Mouse (Mus musculus): ENCODE results near the gene Lrp4. TPM values are rescaled to one million over a fixed set of nuclear protein-coding genes. Genes with fewer than 3 reads are reported as not detected.

Gene Lrp4
- polyA plus RNA-seq, 1 experiment from 2014 or later: 3.5 TPM

- no peak overlapping the region for H3K27ac ChIP-seq (replicated peaks in 1 of 2; ENCODE audit: control insufficient read depth in 1 of 2, insufficient read depth in 1 of 2, low read depth in 2 of 2, low read length in 2 of 2)
- no peaks in the 10 kb centered on the region for H3K9me3 ChIP-seq (ENCODE audit: control insufficient read depth, low read length)
- no peaks in the 10 kb centered on the region for H3K27me3 ChIP-seq (ENCODE audit: control insufficient read depth, insufficient read depth, low read length)
- no peaks in the 10 kb centered on the region for H3K36me3 ChIP-seq (ENCODE audit: control insufficient read depth, insufficient read depth, low read length)
- 84% methylated on average over 9 of the region's 9 CpGs for WGBS
- H3K4me1 ChIP-seq (ENCODE audit: control insufficient read depth in 2 of 2, insufficient read depth in 2 of 2, low read length in 2 of 2): peaks cover 6 to 15% of the 10 kb centered on the region in 2 experiments; a peak in 3 of 4 replicates
- no peak overlapping the region for H3K4me3 ChIP-seq (ENCODE audit: control insufficient read depth in 1 of 2, insufficient read depth in 1 of 2, low read depth in 1 of 2, low read length in 2 of 2)
- no peak overlapping the region for H3K4me2 ChIP-seq (ENCODE audit: low read length)
- H3K9ac ChIP-seq (ENCODE audit: low read length): no peak overlapping the region
- no peak for ATAC-seq (ENCODE audit: insufficient number of reproducible peaks, insufficient read depth, low FRiP score, low read depth)
These were observed 3.9 kb upstream of the Lrp4 start for GRCm38 (mm10) chr2:91453231-91454075.

- no peak overlapping the region for H3K27ac ChIP-seq (replicated peaks in 1 of 2; ENCODE audit: control insufficient read depth in 1 of 2, insufficient read depth in 1 of 2, low read depth in 2 of 2, low read length in 2 of 2)
- H3K9ac ChIP-seq (ENCODE audit: low read length): no peak overlapping the region
- H3K4me2 ChIP-seq (ENCODE audit: low read length): no peak overlapping the region
- no peak for ATAC-seq (ENCODE audit: insufficient number of reproducible peaks, insufficient read depth, low FRiP score, low read depth)
- H3K4me3 ChIP-seq (ENCODE audit: control insufficient read depth in 1 of 2, insufficient read depth in 1 of 2, low read depth in 1 of 2, low read length in 2 of 2): no peak overlapping the region
- no peaks in the 10 kb centered on the region for H3K27me3 ChIP-seq (ENCODE audit: control insufficient read depth, insufficient read depth, low read length)
- no peaks in the 10 kb centered on the region for H3K36me3 ChIP-seq (ENCODE audit: control insufficient read depth, insufficient read depth, low read length)
- peaks cover 6 to 17% of the 10 kb centered on the region in 2 experiments for H3K4me1 ChIP-seq (ENCODE audit: control insufficient read depth in 2 of 2, insufficient read depth in 2 of 2, low read length in 2 of 2)
- H3K9me3 ChIP-seq (ENCODE audit: control insufficient read depth, low read length): no peaks in the 10 kb centered on the region
- WGBS: 86% methylated on average over 3 of the region's 3 CpGs
These were observed 2.9 kb upstream of the Lrp4 start for GRCm38 (mm10) chr2:91454434-91454833.

GRCm38 (mm10) chr2:91455826-91456225, 1.5 kb upstream of the Lrp4 start:
- WGBS: 4% methylated on average over 4 of the region's 4 CpGs
- ATAC-seq (ENCODE audit: insufficient number of reproducible peaks, insufficient read depth, low FRiP score, low read depth): no peak
- H3K27ac ChIP-seq (replicated peaks in 1 of 2; ENCODE audit: control insufficient read depth in 1 of 2, insufficient read depth in 1 of 2, low read depth in 2 of 2, low read length in 2 of 2): no peak overlapping the region
- peaks cover 8 to 29% of the 10 kb centered on the region in 2 experiments for H3K4me1 ChIP-seq (ENCODE audit: control insufficient read depth in 2 of 2, insufficient read depth in 2 of 2, low read length in 2 of 2)
- no peaks in the 10 kb centered on the region for H3K9me3 ChIP-seq (ENCODE audit: control insufficient read depth, low read length)
- no peak overlapping the region for H3K9ac ChIP-seq (ENCODE audit: low read length)
- no peak overlapping the region for H3K4me3 ChIP-seq (ENCODE audit: control insufficient read depth in 1 of 2, insufficient read depth in 1 of 2, low read depth in 1 of 2, low read length in 2 of 2)
- no peak overlapping the region for H3K4me2 ChIP-seq (ENCODE audit: low read length)
- no peaks in the 10 kb centered on the region for H3K36me3 ChIP-seq (ENCODE audit: control insufficient read depth, insufficient read depth, low read length)
- H3K27me3 ChIP-seq (ENCODE audit: control insufficient read depth, insufficient read depth, low read length): no peaks in the 10 kb centered on the region

GRCm38 (mm10) chr2:91456491-91457100, 715 bp upstream of the Lrp4 start:
- Histone ChIP-seq H3K27ac (replicated peaks in 1 of 2; ENCODE audit: control insufficient read depth in 1 of 2, insufficient read depth in 1 of 2, low read depth in 2 of 2, low read length in 2 of 2) (peak overlapping the region; percentile 39 to 89; a peak in 3 of 4 replicates), H3K4me3 (ENCODE audit: control insufficient read depth in 1 of 2, insufficient read depth in 1 of 2, low read depth in 1 of 2, low read length in 2 of 2) (peak overlapping the region; percentile 57 to 79; a peak in 2 of 4 replicates), H3K4me2 (ENCODE audit: low read length) (peak overlapping the region; percentile 85), H3K36me3 (ENCODE audit: control insufficient read depth, insufficient read depth, low read length) (no peaks in the 10 kb centered on the region), H3K9me3 (ENCODE audit: control insufficient read depth, low read length) (no peaks in the 10 kb centered on the region), H3K9ac (ENCODE audit: low read length) (0 out of 2 replicates have a peak overlapping the region, but pooled peaks have one; percentile 92), H3K4me1 (ENCODE audit: control insufficient read depth in 2 of 2, insufficient read depth in 2 of 2, low read length in 2 of 2) (peaks cover 14 to 36% of the 10 kb centered on the region in 2 experiments), H3K27me3 (ENCODE audit: control insufficient read depth, insufficient read depth, low read length) (no peaks in the 10 kb centered on the region)
- 50% methylated on average over 9 of the region's 9 CpGs for WGBS
- ATAC-seq (ENCODE audit: insufficient number of reproducible peaks, insufficient read depth, low FRiP score, low read depth): no peak

GRCm38 (mm10) chr2:91457656-91458251, 443 bp downstream of the Lrp4 start:
- no peaks in the 10 kb centered on the region for H3K9me3 ChIP-seq (ENCODE audit: control insufficient read depth, low read length)
- under 1% methylated on average over 45 of the region's 45 CpGs for WGBS
- H3K27me3 ChIP-seq (ENCODE audit: control insufficient read depth, insufficient read depth, low read length): no peaks in the 10 kb centered on the region
- H3K36me3 ChIP-seq (ENCODE audit: control insufficient read depth, insufficient read depth, low read length): no peaks in the 10 kb centered on the region
- H3K9ac ChIP-seq (ENCODE audit: low read length): peak overlapping the region; percentile 92
- H3K4me2 ChIP-seq (ENCODE audit: low read length): peak overlapping the region; percentile 85
- peak overlapping the region; percentile 57 to 79 for H3K4me3 ChIP-seq (ENCODE audit: control insufficient read depth in 1 of 2, insufficient read depth in 1 of 2, low read depth in 1 of 2, low read length in 2 of 2)
- peak; percentile 37 for ATAC-seq (ENCODE audit: insufficient number of reproducible peaks, insufficient read depth, low FRiP score, low read depth)
- peaks cover 21 to 42% of the 10 kb centered on the region in 2 experiments for H3K4me1 ChIP-seq (ENCODE audit: control insufficient read depth in 2 of 2, insufficient read depth in 2 of 2, low read length in 2 of 2)
- peak overlapping the region; percentile 52 to 89 for H3K27ac ChIP-seq (replicated peaks in 1 of 2; ENCODE audit: control insufficient read depth in 1 of 2, insufficient read depth in 1 of 2, low read depth in 2 of 2, low read length in 2 of 2)

GRCm38 (mm10) chr2:91458252-91458672, 951 bp downstream of the Lrp4 start:
- under 1% methylated on average over 21 of the region's 21 CpGs for WGBS
- H3K9ac ChIP-seq (ENCODE audit: low read length): peak overlapping the region; percentile 92
- H3K4me3 ChIP-seq (ENCODE audit: control insufficient read depth in 1 of 2, insufficient read depth in 1 of 2, low read depth in 1 of 2, low read length in 2 of 2): peak overlapping the region; percentile 57 to 79
- no peaks in the 10 kb centered on the region for H3K36me3 ChIP-seq (ENCODE audit: control insufficient read depth, insufficient read depth, low read length)
- H3K4me1 ChIP-seq (ENCODE audit: control insufficient read depth in 2 of 2, insufficient read depth in 2 of 2, low read length in 2 of 2): peaks cover 24 to 43% of the 10 kb centered on the region in 2 experiments
- H3K27me3 ChIP-seq (ENCODE audit: control insufficient read depth, insufficient read depth, low read length): no peaks in the 10 kb centered on the region
- no peaks in the 10 kb centered on the region for H3K9me3 ChIP-seq (ENCODE audit: control insufficient read depth, low read length)
- peak overlapping the region; percentile 52 to 89 for H3K27ac ChIP-seq (replicated peaks in 1 of 2; ENCODE audit: control insufficient read depth in 1 of 2, insufficient read depth in 1 of 2, low read depth in 2 of 2, low read length in 2 of 2)
- 0 out of 2 replicates have a peak, but pooled peaks have one; percentile 19 for ATAC-seq (ENCODE audit: insufficient number of reproducible peaks, insufficient read depth, low FRiP score, low read depth)
- H3K4me2 ChIP-seq (ENCODE audit: low read length): peak overlapping the region; percentile 85

- H3K4me2 ChIP-seq (ENCODE audit: low read length): peak overlapping the region; percentile 85
- peaks cover 24 to 44% of the 10 kb centered on the region in 2 experiments for H3K4me1 ChIP-seq (ENCODE audit: control insufficient read depth in 2 of 2, insufficient read depth in 2 of 2, low read length in 2 of 2)
- WGBS: under 1% methylated on average over 32 of the region's 32 CpGs
- H3K36me3 ChIP-seq (ENCODE audit: control insufficient read depth, insufficient read depth, low read length): no peaks in the 10 kb centered on the region
- peak overlapping the region; percentile 52 to 89 for H3K27ac ChIP-seq (replicated peaks in 1 of 2; ENCODE audit: control insufficient read depth in 1 of 2, insufficient read depth in 1 of 2, low read depth in 2 of 2, low read length in 2 of 2)
- H3K4me3 ChIP-seq (ENCODE audit: control insufficient read depth in 1 of 2, insufficient read depth in 1 of 2, low read depth in 1 of 2, low read length in 2 of 2): peak overlapping the region; percentile 57 to 79
- ATAC-seq (ENCODE audit: insufficient number of reproducible peaks, insufficient read depth, low FRiP score, low read depth): peak; percentile 19; the same call in 1 of the 2 replicates
- peak overlapping the region; percentile 92 for H3K9ac ChIP-seq (ENCODE audit: low read length)
- no peaks in the 10 kb centered on the region for H3K9me3 ChIP-seq (ENCODE audit: control insufficient read depth, low read length)
- H3K27me3 ChIP-seq (ENCODE audit: control insufficient read depth, insufficient read depth, low read length): no peaks in the 10 kb centered on the region
These were observed 1.5 kb downstream of the Lrp4 start for GRCm38 (mm10) chr2:91458673-91459391.

Measured in heart, embryonic 14.5 days (tissue).